Mouse (Mus musculus): ENCODE results near the gene Fam174b. TPM values are rescaled to one million over a fixed set of nuclear protein-coding genes. Genes with fewer than 3 reads are reported as not detected.

Fam174b gene
- polyA plus RNA-seq, 1 experiment from 2014 or later, result 45.5 TPM

- Histone ChIP-seq H3K36me3 (ENCODE audit: control insufficient read depth, insufficient read depth, low read length) (no peaks in the 10 kb centered on the region), H3K4me3 (ENCODE audit: control insufficient read depth in 1 of 2, insufficient read depth in 1 of 2, low read depth in 1 of 2, low read length in 2 of 2) (no peak overlapping the region), H3K27ac (replicated peaks in 1 of 2; ENCODE audit: control insufficient read depth in 1 of 2, insufficient read depth in 1 of 2, low read depth in 2 of 2, low read length in 2 of 2) (no peak overlapping the region), H3K4me1 (ENCODE audit: control insufficient read depth in 2 of 2, insufficient read depth in 2 of 2, low read length in 2 of 2) (peaks cover 9 to 16% of the 10 kb centered on the region in 2 experiments; a peak in 3 of 4 replicates), H3K9me3 (ENCODE audit: control insufficient read depth, low read length) (no peaks in the 10 kb centered on the region), H3K4me2 (ENCODE audit: low read length) (no peak overlapping the region), H3K27me3 (ENCODE audit: control insufficient read depth, insufficient read depth, low read length) (no peaks in the 10 kb centered on the region), H3K9ac (ENCODE audit: low read length) (no peak overlapping the region)
- no peak for ATAC-seq (ENCODE audit: insufficient number of reproducible peaks, insufficient read depth, low FRiP score, low read depth)
- WGBS, result 83% methylated on average over 2 of the region's 2 CpGs
Observed at GRCm38 (mm10) chr7:73749339-73749738, 9.2 kb downstream of the Fam174b start.

DNA sequence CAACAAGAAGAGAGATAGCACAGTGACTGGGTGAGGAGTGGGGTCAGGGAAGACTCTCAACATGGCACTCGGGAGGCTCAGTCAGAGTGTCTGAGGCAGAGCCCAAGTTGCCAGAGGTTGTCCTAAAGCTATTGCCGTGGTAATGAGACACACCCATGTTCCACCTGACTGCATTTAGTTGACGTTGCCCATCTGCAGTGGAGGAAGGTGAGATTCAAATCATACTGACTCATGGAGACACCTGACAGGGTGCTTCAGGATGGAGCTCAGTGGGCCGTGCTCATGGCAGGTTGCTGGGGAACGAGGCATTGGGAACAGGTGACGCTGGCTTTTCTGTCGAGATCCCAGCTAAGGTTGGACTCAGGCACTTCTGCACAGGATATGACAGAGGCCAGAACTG lies 9.9 kb downstream of the Fam174b start:
- Histone ChIP-seq H3K4me2 (ENCODE audit: low read length) (no peak overlapping the region), H3K9ac (ENCODE audit: low read length) (no peak overlapping the region), H3K27me3 (ENCODE audit: control insufficient read depth, insufficient read depth, low read length) (no peaks in the 10 kb centered on the region), H3K9me3 (ENCODE audit: control insufficient read depth, low read length) (no peaks in the 10 kb centered on the region), H3K36me3 (ENCODE audit: control insufficient read depth, insufficient read depth, low read length) (no peaks in the 10 kb centered on the region), H3K27ac (replicated peaks in 1 of 2; ENCODE audit: control insufficient read depth in 1 of 2, insufficient read depth in 1 of 2, low read depth in 2 of 2, low read length in 2 of 2) (no peak overlapping the region), H3K4me3 (ENCODE audit: control insufficient read depth in 1 of 2, insufficient read depth in 1 of 2, low read depth in 1 of 2, low read length in 2 of 2) (no peak overlapping the region), H3K4me1 (ENCODE audit: control insufficient read depth in 2 of 2, insufficient read depth in 2 of 2, low read length in 2 of 2) (peaks cover 7 to 16% of the 10 kb centered on the region in 2 experiments; a peak in 3 of 4 replicates)
- ATAC-seq (ENCODE audit: insufficient number of reproducible peaks, insufficient read depth, low FRiP score, low read depth), result no peak
- 84% methylated on average over 7 of the region's 7 CpGs for WGBS

- no peak overlapping the region for H3K27ac ChIP-seq (replicated peaks in 1 of 2; ENCODE audit: control insufficient read depth in 1 of 2, insufficient read depth in 1 of 2, low read depth in 2 of 2, low read length in 2 of 2)
Observed at GRCm38 (mm10) chr7:73753598-73753997, 13.5 kb downstream of the Fam174b start.

DNA sequence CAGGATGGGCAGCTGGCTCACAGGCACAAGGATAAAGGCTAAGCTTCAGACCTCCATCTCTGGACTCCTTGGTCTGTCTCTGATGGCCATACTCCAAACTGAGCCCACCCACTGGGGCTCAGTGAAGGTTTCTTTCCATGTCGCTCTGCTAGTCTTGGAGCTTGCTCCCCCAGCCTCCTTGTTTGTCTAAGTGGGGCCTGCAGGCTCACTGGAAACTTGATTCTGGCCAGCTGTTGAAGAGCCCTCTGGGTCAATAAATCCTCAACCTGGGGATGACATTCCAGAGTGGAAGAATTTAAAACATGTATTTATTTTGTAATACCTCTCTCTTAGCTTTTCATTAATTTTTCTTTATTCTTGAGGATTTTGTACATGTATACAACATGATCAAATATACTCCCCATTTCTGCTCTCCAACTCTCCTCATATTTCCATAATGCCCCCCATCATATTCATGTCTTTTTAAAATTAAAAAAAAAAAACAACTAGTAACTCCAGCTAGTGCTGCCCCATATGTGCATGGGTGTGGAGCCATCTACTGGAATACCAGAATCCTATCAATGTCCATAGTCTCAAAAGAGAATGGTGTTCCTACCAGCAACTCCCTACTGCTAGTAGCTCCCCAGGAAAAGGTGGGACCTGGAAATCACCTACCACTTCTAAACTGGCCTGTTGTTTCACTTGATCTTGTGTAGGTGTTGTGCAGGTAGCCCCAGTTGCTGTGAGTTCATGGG lies 15.4 kb downstream of the Fam174b start:
- H3K36me3 ChIP-seq (ENCODE audit: control insufficient read depth, insufficient read depth, low read length), result no peaks in the 10 kb centered on the region
- no peak overlapping the region for H3K9ac ChIP-seq (ENCODE audit: low read length)
- H3K4me2 ChIP-seq (ENCODE audit: low read length), result no peak overlapping the region
- WGBS, result 67% methylated on average over 1 of the region's 1 CpGs
- peaks cover 5% of the 10 kb centered on the region for H3K9me3 ChIP-seq (ENCODE audit: control insufficient read depth, low read length)
- ATAC-seq (ENCODE audit: insufficient number of reproducible peaks, insufficient read depth, low FRiP score, low read depth), result no peak
- no peak overlapping the region for H3K27ac ChIP-seq (replicated peaks in 1 of 2; ENCODE audit: control insufficient read depth in 1 of 2, insufficient read depth in 1 of 2, low read depth in 2 of 2, low read length in 2 of 2)
- H3K4me3 ChIP-seq (ENCODE audit: control insufficient read depth in 1 of 2, insufficient read depth in 1 of 2, low read depth in 1 of 2, low read length in 2 of 2), result no peak overlapping the region
- H3K4me1 ChIP-seq (ENCODE audit: control insufficient read depth in 2 of 2, insufficient read depth in 2 of 2, low read length in 2 of 2), result no peaks in the 10 kb centered on the region
- H3K27me3 ChIP-seq (ENCODE audit: control insufficient read depth, insufficient read depth, low read length), result no peaks in the 10 kb centered on the region

More at GRCm38 (mm10) chr7:73753598-73753997, 13.5 kb downstream of the Fam174b start:
- peaks cover 5% of the 10 kb centered on the region for H3K9me3 ChIP-seq (ENCODE audit: control insufficient read depth, low read length)
- ATAC-seq (ENCODE audit: insufficient number of reproducible peaks, insufficient read depth, low FRiP score, low read depth), result no peak
- no peaks in the 10 kb centered on the region for H3K4me1 ChIP-seq (ENCODE audit: control insufficient read depth in 2 of 2, insufficient read depth in 2 of 2, low read length in 2 of 2)
- no peaks in the 10 kb centered on the region for H3K27me3 ChIP-seq (ENCODE audit: control insufficient read depth, insufficient read depth, low read length)
- no peaks in the 10 kb centered on the region for H3K36me3 ChIP-seq (ENCODE audit: control insufficient read depth, insufficient read depth, low read length)
- no peak overlapping the region for H3K9ac ChIP-seq (ENCODE audit: low read length)
- H3K4me3 ChIP-seq (ENCODE audit: control insufficient read depth in 1 of 2, insufficient read depth in 1 of 2, low read depth in 1 of 2, low read length in 2 of 2), result no peak overlapping the region
- no peak overlapping the region for H3K4me2 ChIP-seq (ENCODE audit: low read length)
- 85% methylated on average over 1 of the region's 1 CpGs for WGBS

DNA sequence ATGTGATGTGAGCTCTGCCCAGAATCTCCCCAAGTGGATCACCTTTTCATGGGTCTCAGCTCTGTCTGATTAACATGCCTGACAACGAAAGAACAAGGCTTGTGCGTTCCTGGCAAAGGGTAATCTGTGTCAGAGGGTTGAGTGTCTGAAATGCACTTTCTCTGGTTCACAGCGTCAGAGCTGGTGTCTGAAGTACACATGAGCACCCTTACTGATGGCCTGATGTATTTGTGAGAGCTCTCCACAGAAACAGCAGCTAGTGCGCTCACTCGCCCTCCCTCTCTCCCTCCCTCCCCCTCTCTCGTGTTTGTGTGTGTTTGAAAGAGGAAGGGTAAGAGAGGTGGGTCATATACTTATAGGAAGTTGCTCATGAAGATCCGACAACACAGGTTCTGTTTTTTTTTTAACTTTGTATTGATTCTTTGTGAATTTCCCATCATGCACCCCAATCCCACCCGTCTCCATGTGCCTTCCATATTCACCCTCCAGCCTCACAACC lies 21.6 kb downstream of the Fam174b start:
- WGBS, result 69% methylated on average over 8 of the region's 8 CpGs
- ATAC-seq (ENCODE audit: insufficient number of reproducible peaks, insufficient read depth, low FRiP score, low read depth), result no peak

DNA sequence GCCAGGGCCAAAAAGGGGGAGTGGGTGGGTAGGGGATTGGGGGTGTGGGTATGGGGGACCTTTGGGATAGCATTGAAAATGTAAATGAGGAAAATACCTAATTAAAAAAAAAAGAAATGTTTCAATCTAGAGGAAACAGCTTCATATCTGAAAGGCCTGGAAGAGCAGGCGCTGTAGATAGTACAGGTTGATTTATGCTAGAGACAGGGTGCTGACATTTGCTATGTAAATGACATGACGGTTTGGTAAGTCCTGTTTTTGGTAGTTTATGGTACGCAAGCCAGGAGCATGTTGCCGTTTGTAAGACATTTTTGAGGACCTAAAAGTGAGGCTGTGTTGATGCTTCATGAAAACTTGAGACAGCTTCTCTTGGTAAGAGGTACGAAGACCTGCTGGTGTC lies 24.6 kb downstream of the Fam174b start:
- H3K27me3 ChIP-seq (ENCODE audit: control insufficient read depth, insufficient read depth, low read length), result no peaks in the 10 kb centered on the region
- no peak overlapping the region for H3K4me3 ChIP-seq (ENCODE audit: control insufficient read depth in 1 of 2, insufficient read depth in 1 of 2, low read depth in 1 of 2, low read length in 2 of 2)
- no peaks in the 10 kb centered on the region; the same call in 1 of the 2 replicates for H3K9me3 ChIP-seq (ENCODE audit: control insufficient read depth, low read length)
- WGBS, result 82% methylated on average over 5 of the region's 5 CpGs
- H3K27ac ChIP-seq (replicated peaks in 1 of 2; ENCODE audit: control insufficient read depth in 1 of 2, insufficient read depth in 1 of 2, low read depth in 2 of 2, low read length in 2 of 2), result no peak overlapping the region
- no peak overlapping the region for H3K4me2 ChIP-seq (ENCODE audit: low read length)
- peaks cover 4 to 6% of the 10 kb centered on the region in 2 experiments; a peak in 3 of 4 replicates for H3K4me1 ChIP-seq (ENCODE audit: control insufficient read depth in 2 of 2, insufficient read depth in 2 of 2, low read length in 2 of 2)
- no peak for ATAC-seq (ENCODE audit: insufficient number of reproducible peaks, insufficient read depth, low FRiP score, low read depth)
- H3K36me3 ChIP-seq (ENCODE audit: control insufficient read depth, insufficient read depth, low read length), result 0 out of 2 replicates have a peak, but pooled peaks cover 3% of the 10 kb centered on the region
- H3K9ac ChIP-seq (ENCODE audit: low read length), result no peak overlapping the region

More for the DNA sequence above, 21.6 kb downstream of the Fam174b start:
- Histone ChIP-seq H3K36me3 (ENCODE audit: control insufficient read depth, insufficient read depth, low read length) (no peaks in the 10 kb centered on the region), H3K27me3 (ENCODE audit: control insufficient read depth, insufficient read depth, low read length) (no peaks in the 10 kb centered on the region), H3K9me3 (ENCODE audit: control insufficient read depth, low read length) (no peaks in the 10 kb centered on the region; the same call in 1 of the 2 replicates), H3K4me3 (ENCODE audit: control insufficient read depth in 1 of 2, insufficient read depth in 1 of 2, low read depth in 1 of 2, low read length in 2 of 2) (no peak overlapping the region), H3K4me2 (ENCODE audit: low read length) (no peak overlapping the region), H3K9ac (ENCODE audit: low read length) (no peak overlapping the region), H3K4me1 (ENCODE audit: control insufficient read depth in 2 of 2, insufficient read depth in 2 of 2, low read length in 2 of 2) (peaks cover 4 to 6% of the 10 kb centered on the region in 2 experiments; a peak in 3 of 4 replicates), H3K27ac (replicated peaks in 1 of 2; ENCODE audit: control insufficient read depth in 1 of 2, insufficient read depth in 1 of 2, low read depth in 2 of 2, low read length in 2 of 2) (no peak overlapping the region)

DNA sequence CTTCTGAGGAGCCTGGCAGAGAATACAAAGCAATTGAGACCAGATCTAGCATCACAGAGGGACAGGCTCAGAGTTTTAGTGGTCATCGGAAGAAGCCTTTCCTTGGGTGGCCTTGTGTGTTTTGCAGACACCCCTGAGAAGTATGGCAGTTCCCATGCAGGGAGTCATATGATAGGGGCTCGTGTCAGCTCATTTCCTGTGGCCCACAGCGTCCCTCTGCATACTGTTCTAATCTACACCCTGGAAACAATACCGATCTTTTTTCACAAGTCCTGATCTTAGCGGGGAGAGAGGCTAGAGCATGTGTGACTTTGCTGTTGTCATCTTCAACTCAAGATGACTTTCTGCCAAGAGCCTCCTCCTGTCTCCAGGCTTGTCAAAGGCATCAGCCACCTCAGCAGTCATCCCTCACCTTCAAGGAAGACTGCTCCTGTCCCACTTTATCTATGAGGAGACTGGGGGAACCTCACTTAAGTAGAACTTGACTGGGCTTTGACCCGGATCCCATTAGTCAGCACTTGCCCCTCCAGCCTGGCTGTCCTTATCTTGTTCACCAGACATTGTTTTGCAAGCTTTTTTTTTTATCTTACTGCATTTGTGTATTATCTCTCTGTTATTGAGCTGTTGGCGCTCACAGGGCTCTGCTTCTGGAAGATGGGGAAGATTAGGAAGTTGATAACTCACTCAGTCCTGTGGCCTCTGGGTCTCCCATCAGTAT lies 25.2 kb downstream of the Fam174b start:
- H3K27ac ChIP-seq (replicated peaks in 1 of 2; ENCODE audit: control insufficient read depth in 1 of 2, insufficient read depth in 1 of 2, low read depth in 2 of 2, low read length in 2 of 2), result no peak overlapping the region
- no peak overlapping the region for H3K4me2 ChIP-seq (ENCODE audit: low read length)
- 34% methylated on average over 7 of the region's 7 CpGs for WGBS
- no peak for ATAC-seq (ENCODE audit: insufficient number of reproducible peaks, insufficient read depth, low FRiP score, low read depth)
- H3K36me3 ChIP-seq (ENCODE audit: control insufficient read depth, insufficient read depth, low read length), result 0 out of 2 replicates have a peak, but pooled peaks cover 3% of the 10 kb centered on the region
- no peak overlapping the region for H3K9ac ChIP-seq (ENCODE audit: low read length)
- H3K27me3 ChIP-seq (ENCODE audit: control insufficient read depth, insufficient read depth, low read length), result no peaks in the 10 kb centered on the region
- H3K9me3 ChIP-seq (ENCODE audit: control insufficient read depth, low read length), result no peaks in the 10 kb centered on the region; the same call in 1 of the 2 replicates
- peaks cover 4 to 6% of the 10 kb centered on the region in 2 experiments; a peak in 3 of 4 replicates for H3K4me1 ChIP-seq (ENCODE audit: control insufficient read depth in 2 of 2, insufficient read depth in 2 of 2, low read length in 2 of 2)
- no peak overlapping the region for H3K4me3 ChIP-seq (ENCODE audit: control insufficient read depth in 1 of 2, insufficient read depth in 1 of 2, low read depth in 1 of 2, low read length in 2 of 2)
